Mouse (Mus musculus) embryo, embryonic 10.5 days (tissue): ENCODE measurements around the gene Ppp1r18.
"Not testable (repeated sequence)": the region's sequence is repeated elsewhere in the genome, so short reads cannot be mapped to it uniquely, and the experiment has no call there.

ENCODE experiments used
- DNase-seq: peaks from one replicate; pipeline ENCODE4 v3.0.0-alpha.2; 2015; ENCODE audit warnings: low spot score

The Ppp1r18 gene

DNA sequence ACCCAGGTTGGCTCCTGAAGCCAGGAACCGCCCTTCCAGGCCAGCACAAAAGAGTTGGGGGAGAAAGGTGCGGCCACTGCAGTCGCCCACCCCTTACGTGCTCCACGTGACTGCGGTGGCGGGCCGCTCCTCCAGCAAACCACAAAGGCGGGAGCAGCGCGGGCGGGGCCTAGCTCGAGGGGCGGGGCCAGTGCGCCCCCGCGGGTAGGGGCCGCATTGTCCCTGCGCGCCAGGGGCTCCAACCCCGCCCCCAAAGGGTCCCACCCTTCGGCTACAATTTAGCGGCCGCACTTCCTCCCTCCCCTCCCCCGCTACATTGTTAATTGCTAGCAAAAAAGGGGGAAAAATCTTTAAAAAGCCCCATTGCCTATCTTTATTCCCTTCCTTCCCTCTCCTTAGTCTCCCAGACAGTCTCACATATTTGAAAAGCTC is 28.4 kb upstream of the Ppp1r18 start:
- DNase-seq = peak; percentile 96

DNA sequence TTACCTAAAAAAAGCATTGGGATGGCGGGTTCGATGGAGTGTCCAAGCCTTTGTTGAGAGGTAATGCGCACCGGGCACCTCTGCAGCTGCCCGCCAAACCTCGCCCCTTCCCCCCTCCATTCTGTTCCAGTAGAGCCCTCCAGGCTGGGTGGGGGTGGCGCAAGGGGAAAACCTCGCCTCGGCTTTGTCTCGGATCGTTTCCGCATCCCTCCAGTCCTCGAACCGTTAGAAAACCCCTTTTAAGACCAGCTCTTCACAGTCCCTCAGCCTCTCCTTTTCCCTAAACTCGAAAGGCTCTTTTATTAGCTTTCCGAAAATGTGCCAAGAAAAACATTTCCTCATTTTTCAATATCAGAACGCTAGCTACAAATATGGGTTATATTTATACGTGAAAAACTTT is 27.9 kb upstream of the Ppp1r18 start:
- DNase-seq = peak; percentile 80

- DNase-seq = peak; percentile 98
Measured at GRCm38 (mm10) chr17:35838122-35838544, 27.3 kb upstream of the Ppp1r18 start, which contains the start of gene Tubb5. Gene Tubb5 (minus strand): TSS chr17:35838306.

- DNase-seq = no peak
Measured at GRCm38 (mm10) chr17:35838570-35838969, 26.8 kb upstream of the Ppp1r18 start.

DNA sequence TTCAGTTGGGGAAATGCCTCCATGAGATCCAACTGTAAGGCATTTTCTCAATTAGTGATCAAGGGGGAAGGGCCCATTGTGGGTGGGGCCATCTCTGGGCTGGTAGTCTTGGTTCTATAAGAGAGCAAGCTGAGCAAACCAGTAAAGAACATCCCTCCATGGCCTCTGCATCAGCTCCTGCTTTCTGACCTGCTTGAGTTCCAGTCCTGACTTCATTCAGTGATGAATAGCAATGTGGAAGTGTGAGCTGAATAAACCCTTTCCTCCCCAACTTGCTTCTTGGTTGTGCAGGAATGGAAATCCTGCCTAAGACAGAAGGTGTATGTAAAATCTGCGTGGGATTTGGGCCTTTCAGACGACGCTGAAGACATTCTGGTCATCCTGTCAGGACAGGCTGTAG is 26.4 kb upstream of the Ppp1r18 start:
- DNase-seq = not testable (repeated sequence)

DNA sequence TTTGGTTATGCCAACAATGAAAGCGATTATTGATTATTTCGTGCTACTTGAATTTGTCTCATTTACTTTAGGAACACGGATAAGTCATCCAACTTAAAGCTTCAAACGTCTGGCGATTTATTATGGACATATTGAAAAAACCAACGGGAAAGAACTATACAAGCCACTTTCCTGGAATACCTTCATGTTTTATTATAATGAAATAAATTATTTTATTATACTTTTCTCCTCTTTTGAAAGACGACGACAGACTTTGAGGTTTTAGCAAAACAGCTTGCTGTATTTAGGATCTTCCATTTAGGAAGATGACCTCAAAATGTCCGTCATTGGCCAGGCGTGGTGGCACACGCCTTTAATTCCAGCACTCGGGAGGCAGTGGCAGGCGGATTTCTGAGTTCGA is 24.8 kb upstream of the Ppp1r18 start:
- peak; percentile 14 for DNase-seq

DNA sequence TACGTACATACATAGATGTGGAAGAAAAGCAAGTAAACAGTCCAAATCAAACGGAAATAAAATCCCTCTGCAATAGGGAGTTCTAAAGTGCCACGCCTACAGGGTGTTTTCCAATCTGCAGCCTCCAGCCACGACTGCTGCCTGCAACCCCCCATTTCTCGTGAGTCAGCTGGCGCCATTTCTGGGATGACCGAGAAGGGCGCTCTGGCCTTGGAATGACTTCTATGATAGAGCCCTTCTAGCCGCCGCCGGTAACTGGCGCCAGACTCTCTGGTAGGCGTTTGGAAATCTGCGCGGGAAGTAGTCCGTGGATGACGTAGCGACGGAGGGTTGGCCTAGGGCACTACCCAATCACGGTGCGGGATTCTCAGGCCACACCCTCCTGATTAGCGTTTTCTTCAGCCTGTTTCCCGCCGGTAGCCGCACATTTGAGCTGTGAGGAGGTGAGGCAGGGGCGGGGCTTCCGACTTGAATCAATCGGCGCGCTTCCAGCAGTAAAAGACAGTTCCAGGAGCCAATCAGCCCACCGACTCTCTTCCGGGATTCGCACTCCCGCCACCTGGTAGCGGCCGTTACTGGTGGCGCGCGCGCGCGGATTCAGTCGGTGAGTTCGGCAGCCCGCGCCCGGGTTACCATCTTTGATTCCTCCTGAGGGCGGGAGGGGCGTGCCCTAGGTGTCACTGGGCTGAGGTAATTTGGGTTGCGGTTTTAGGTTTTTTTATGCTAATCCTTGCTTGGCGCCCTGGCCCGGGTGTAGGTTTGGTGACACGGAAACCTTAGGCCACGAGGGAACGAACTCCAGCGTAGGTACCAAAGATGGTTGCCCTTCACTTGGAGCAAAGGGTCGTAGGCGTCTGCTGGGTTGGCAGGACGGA is 24.1 kb upstream of the Ppp1r18 start, which contains the start of gene Mdc1:
Gene Mdc1, plus strand, starts transcription at position 440 of the 875 bp plus-strand sequence.
- DNase-seq = peak; percentile 100

- no peak for DNase-seq
Measured at GRCm38 (mm10) chr17:35842006-35842405, 23.4 kb upstream of the Ppp1r18 start.

- DNase-seq = no peak
Measured at GRCm38 (mm10) chr17:35843514-35843913, 21.9 kb upstream of the Ppp1r18 start.

DNA sequence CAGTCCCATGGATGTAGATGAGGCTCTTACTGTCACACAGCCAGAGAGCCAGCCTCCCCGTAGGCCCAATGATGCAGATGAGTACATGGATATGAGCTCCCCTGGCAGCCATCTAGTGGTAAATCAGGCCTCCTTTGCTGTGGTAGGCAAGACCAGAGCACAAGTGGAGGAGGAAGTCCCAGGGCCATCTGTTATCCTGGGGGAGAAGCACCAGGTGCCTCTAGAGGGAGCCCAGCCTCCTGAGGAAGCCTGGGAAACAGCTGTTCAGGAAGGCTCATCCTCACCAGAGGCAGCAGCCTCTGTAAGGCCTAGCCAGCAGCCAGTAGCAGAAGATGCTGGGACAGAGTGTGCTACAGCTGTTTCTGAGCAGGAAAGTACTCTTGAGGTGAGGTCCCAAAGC is 17.3 kb upstream of the Ppp1r18 start:
- no peak for DNase-seq

DNA sequence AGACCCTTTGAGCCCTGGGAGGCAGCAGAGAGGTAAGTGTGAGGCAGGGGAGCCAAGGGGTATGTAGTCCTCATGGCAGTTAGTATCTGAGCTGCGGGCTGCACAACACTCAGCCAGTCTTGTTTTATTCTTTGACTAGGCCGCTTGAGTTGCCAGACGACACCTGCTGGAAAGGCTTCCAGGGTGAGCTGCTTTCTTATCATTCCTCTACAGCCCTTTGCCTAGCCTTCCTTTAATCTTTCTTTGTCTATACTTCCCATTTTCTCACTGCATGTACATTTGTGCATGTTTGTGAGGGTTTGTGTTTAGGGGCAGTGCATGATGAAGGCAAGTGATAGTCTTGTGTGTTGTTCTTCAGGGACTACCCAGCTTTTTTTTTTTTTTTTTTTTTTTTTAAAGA is 14.4 kb upstream of the Ppp1r18 start:
- DNase-seq = no peak

DNA sequence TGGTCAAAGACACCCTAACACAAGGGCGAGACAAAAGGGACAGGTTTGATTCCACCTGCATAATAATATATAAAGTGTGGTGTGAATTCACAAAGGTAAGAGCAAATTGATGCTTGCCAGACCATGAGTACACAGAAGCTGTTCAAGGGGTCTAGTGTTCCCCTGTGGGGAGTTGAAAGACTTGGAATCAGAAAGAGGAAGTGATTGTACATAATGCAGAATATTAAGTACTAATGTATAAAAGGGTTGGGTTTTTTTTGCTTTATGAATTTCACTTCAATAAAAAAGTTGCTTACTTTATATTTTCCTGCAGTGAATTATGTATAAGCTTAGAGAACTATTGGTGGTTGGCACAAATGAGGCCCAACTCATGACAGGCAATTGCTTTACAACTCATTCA is 6.0 kb upstream of the Ppp1r18 start:
- no peak for DNase-seq

GRCm38 (mm10) chr17:35859835-35860234 is 5.6 kb upstream of the Ppp1r18 start:
- DNase-seq = no peak

DNA sequence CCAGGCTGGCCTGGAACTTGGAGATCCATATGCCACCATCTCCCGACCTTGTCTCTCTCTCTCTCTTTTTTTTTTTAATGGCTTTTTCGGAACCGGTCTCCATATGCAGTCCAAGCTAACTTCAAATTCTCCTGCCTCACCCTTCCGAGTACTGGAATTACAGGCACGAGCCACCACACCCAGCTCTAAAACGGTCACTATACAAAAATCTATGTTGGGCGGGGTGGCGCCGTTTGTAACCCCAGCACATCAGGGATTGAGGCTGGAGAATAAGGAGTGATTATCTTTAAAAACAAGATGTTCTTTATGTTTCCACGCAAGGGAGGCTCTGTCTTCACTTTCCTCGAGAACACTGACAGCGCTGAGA is 4.6 kb upstream of the Ppp1r18 start:
- DNase-seq = no peak

- peak; percentile 94 for DNase-seq
Measured at GRCm38 (mm10) chr17:35861198-35861857, 4.1 kb upstream of the Ppp1r18 start, which contains the start of gene Nrm. Gene Nrm (plus strand): TSS chr17:35861318.

- no peak for DNase-seq
Measured at GRCm38 (mm10) chr17:35864832-35865353, 500 bp upstream of the Ppp1r18 start.

GRCm38 (mm10) chr17:35866281-35866831 is 963 bp downstream of the Ppp1r18 start:
- DNase-seq = peak; percentile 75

DNA sequence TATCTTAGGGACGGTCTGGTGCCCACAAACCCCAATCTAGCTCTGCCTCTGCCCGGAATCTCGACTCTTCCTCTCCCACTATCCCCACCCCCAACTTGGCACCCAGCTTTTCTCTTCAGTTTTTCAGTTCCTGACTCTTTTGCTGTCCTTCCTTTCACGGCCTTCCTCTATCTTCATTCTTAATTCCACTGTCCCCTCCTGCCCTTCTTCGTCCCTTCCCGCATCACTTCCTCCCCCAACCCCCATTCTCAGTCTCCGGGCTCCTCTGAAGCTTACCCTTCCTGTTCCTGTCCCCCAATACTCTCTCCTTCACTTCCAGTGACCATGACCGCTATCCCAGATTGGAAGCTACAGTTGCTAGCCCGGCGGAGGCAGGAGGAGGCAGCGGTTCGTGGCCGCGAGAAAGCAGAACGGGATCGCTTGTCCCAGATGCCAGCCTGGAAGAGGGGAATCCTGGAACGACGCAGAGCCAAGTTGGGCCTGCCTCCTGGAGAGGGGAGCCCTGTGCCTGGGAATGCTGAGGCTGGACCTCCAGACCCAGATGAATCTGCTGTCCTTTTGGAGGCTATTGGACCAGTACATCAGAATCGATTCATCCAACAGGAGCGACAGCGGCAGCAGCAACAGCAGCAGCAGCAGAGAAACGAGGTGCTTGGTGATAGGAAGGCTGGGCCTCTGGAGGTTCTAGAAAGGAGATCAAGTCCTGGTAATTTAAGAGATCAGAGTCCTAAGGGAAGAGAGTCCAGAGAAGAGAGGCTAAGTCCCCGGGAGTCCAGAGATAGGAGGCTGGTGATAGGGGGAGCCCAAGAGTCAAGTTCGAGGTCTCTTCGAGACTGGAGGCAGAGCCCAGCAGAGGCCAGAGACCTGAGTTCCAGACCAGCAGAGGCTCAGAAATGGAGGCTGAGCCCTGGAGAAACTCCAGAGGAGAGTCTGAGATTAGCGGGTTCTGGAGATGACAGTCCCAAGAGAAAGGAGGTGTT is 1.8 kb downstream of the Ppp1r18 start:
- peak; percentile 58 for DNase-seq

GRCm38 (mm10) chr17:35868165-35868820 is 2.9 kb downstream of the Ppp1r18 start:
- no peak for DNase-seq

DNA sequence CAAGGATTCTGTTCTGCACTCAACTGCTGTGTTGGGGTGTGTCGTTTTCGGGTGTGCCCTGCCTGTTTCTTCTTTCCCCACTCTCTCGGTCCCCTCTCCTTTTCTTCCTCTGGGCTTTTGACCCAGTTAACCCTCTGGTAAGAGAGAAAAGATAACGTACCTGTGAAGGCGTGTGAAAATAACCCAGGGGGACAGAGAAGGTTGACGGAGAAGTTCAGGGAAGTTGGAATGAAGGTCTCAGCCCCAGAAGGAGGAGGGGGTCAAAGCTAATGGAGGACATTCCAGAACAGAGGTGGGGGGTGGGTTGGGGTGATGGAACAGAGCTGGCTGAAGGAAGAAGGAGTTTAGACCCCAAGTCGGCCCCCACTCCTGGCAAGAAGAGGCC is 3.6 kb downstream of the Ppp1r18 start:
- no peak for DNase-seq
